Mouse (Mus musculus): ENCODE results near the gene Six3. TPM values are rescaled to one million over a fixed set of nuclear protein-coding genes. Genes with fewer than 3 reads are reported as not detected.

Six3 gene
- polyA plus RNA-seq, 1 experiment from 2014 or later = 6.6 TPM

GRCm38 (mm10) chr17:85620680-85621504 is 7.5 kb downstream of the Six3 start:
- Histone ChIP-seq H3K36me3 (no peaks in the 10 kb centered on the region), H3K4me1 (peaks cover 36% of the 10 kb centered on the region), H3K9ac (no peak overlapping the region), H3K27ac (replicated peaks) (peak overlapping the region; percentile 60; the same call in 1 of the 2 replicates), H3K9me3 (replicated peaks) (no peaks in the 10 kb centered on the region), H3K27me3 (peaks cover 94% of the 10 kb centered on the region), H3K4me3 (replicated peaks) (peak overlapping the region; percentile 44), H3K4me2 (replicated peaks) (peak overlapping the region; percentile 66)
- WGBS = under 1% methylated on average over 52 of the region's 54 CpGs
- 0 out of 2 replicates have a peak, but pooled peaks have one; percentile 45 for ATAC-seq (ENCODE audit: insufficient number of reproducible peaks, low FRiP score, low TSS enrichment, low read depth)

GRCm38 (mm10) chr17:85621505-85622310 is 8.3 kb downstream of the Six3 start:
- no peaks in the 10 kb centered on the region for H3K36me3 ChIP-seq
- H3K4me3 ChIP-seq (replicated peaks) = peak overlapping the region; percentile 44
- H3K9me3 ChIP-seq (replicated peaks) = no peaks in the 10 kb centered on the region
- under 1% methylated on average over 67 of the region's 67 CpGs for WGBS
- H3K4me2 ChIP-seq (replicated peaks) = peak overlapping the region; percentile 66
- peaks cover 94% of the 10 kb centered on the region for H3K27me3 ChIP-seq
- no peak for ATAC-seq (ENCODE audit: insufficient number of reproducible peaks, low FRiP score, low TSS enrichment, low read depth)
- no peak overlapping the region for H3K9ac ChIP-seq
- H3K4me1 ChIP-seq = peaks cover 36% of the 10 kb centered on the region
- no peak overlapping the region; the same call in 1 of the 2 replicates for H3K27ac ChIP-seq (replicated peaks)

GRCm38 (mm10) chr17:85622493-85623157 is 9.2 kb downstream of the Six3 start:
- Histone ChIP-seq H3K4me2 (replicated peaks) (no peak overlapping the region), H3K4me1 (peaks cover 33% of the 10 kb centered on the region), H3K9ac (no peak overlapping the region), H3K36me3 (no peaks in the 10 kb centered on the region), H3K4me3 (replicated peaks) (peak overlapping the region; percentile 44), H3K27me3 (peaks cover 94% of the 10 kb centered on the region), H3K27ac (replicated peaks) (no peak overlapping the region), H3K9me3 (replicated peaks) (no peaks in the 10 kb centered on the region)
- no peak for ATAC-seq (ENCODE audit: insufficient number of reproducible peaks, low FRiP score, low TSS enrichment, low read depth)
- 21% methylated on average over 12 of the region's 12 CpGs for WGBS

GRCm38 (mm10) chr17:85623161-85624050 is 10.0 kb downstream of the Six3 start:
- no peak overlapping the region for H3K9ac ChIP-seq
- WGBS = 3% methylated on average over 51 of the region's 52 CpGs
- H3K36me3 ChIP-seq = no peaks in the 10 kb centered on the region
- H3K4me1 ChIP-seq = peaks cover 27% of the 10 kb centered on the region
- H3K9me3 ChIP-seq (replicated peaks) = no peaks in the 10 kb centered on the region
- peaks cover 94% of the 10 kb centered on the region for H3K27me3 ChIP-seq
- H3K4me2 ChIP-seq (replicated peaks) = peak overlapping the region; percentile 13
- no peak for ATAC-seq (ENCODE audit: insufficient number of reproducible peaks, low FRiP score, low TSS enrichment, low read depth)
- no peak overlapping the region for H3K27ac ChIP-seq (replicated peaks)
- H3K4me3 ChIP-seq (replicated peaks) = peak overlapping the region; percentile 44

GRCm38 (mm10) chr17:85624051-85624420 is 10.6 kb downstream of the Six3 start:
- Histone ChIP-seq H3K4me1 (peaks cover 24% of the 10 kb centered on the region), H3K36me3 (no peaks in the 10 kb centered on the region), H3K4me3 (replicated peaks) (peak overlapping the region; percentile 44; the same call in 1 of the 2 replicates), H3K27me3 (peaks cover 94% of the 10 kb centered on the region), H3K27ac (replicated peaks) (no peak overlapping the region), H3K9ac (no peak overlapping the region), H3K4me2 (replicated peaks) (no peak overlapping the region), H3K9me3 (replicated peaks) (no peaks in the 10 kb centered on the region)
- no peak for ATAC-seq (ENCODE audit: insufficient number of reproducible peaks, low FRiP score, low TSS enrichment, low read depth)
- 6% methylated on average over 13 of the region's 13 CpGs for WGBS

GRCm38 (mm10) chr17:85624981-85625940 is 11.9 kb downstream of the Six3 start:
- 8% methylated on average over 26 of the region's 26 CpGs for WGBS
- no peak for ATAC-seq (ENCODE audit: insufficient number of reproducible peaks, low FRiP score, low TSS enrichment, low read depth)
- Histone ChIP-seq H3K4me2 (replicated peaks) (no peak overlapping the region), H3K9ac (no peak overlapping the region), H3K36me3 (no peaks in the 10 kb centered on the region), H3K27me3 (peaks cover 94% of the 10 kb centered on the region), H3K9me3 (replicated peaks) (no peaks in the 10 kb centered on the region), H3K27ac (replicated peaks) (no peak overlapping the region), H3K4me1 (peaks cover 24% of the 10 kb centered on the region), H3K4me3 (replicated peaks) (peak overlapping the region; percentile 11)

GRCm38 (mm10) chr17:85626091-85626860 is 12.9 kb downstream of the Six3 start:
- no peak for ATAC-seq (ENCODE audit: insufficient number of reproducible peaks, low FRiP score, low TSS enrichment, low read depth)
- H3K4me2 ChIP-seq (replicated peaks) = no peak overlapping the region
- 24% methylated on average over 14 of the region's 14 CpGs for WGBS

GRCm38 (mm10) chr17:85627751-85628150 is 14.3 kb downstream of the Six3 start:
- no peaks in the 10 kb centered on the region for H3K9me3 ChIP-seq (replicated peaks)
- peaks cover 93% of the 10 kb centered on the region for H3K27me3 ChIP-seq
- H3K27ac ChIP-seq (replicated peaks) = no peak overlapping the region
- no peak for ATAC-seq (ENCODE audit: insufficient number of reproducible peaks, low FRiP score, low TSS enrichment, low read depth)
- H3K9ac ChIP-seq = no peak overlapping the region
- H3K4me1 ChIP-seq = peaks cover 8% of the 10 kb centered on the region
- no peaks in the 10 kb centered on the region for H3K36me3 ChIP-seq
- 59% methylated on average over 5 of the region's 5 CpGs for WGBS
- no peak overlapping the region for H3K4me2 ChIP-seq (replicated peaks)
- no peak overlapping the region for H3K4me3 ChIP-seq (replicated peaks)

More at GRCm38 (mm10) chr17:85626091-85626860, 12.9 kb downstream of the Six3 start:
- Histone ChIP-seq H3K4me1 (peaks cover 17% of the 10 kb centered on the region), H3K27ac (replicated peaks) (no peak overlapping the region), H3K9me3 (replicated peaks) (no peaks in the 10 kb centered on the region), H3K27me3 (peaks cover 94% of the 10 kb centered on the region), H3K9ac (no peak overlapping the region), H3K4me3 (replicated peaks) (no peak overlapping the region), H3K36me3 (no peaks in the 10 kb centered on the region)

- no peak overlapping the region for H3K4me3 ChIP-seq (replicated peaks)
- ATAC-seq (ENCODE audit: insufficient number of reproducible peaks, low FRiP score, low TSS enrichment, low read depth) = 0 out of 2 replicates have a peak, but pooled peaks have one; percentile 6
- H3K9me3 ChIP-seq (replicated peaks) = no peaks in the 10 kb centered on the region
- H3K27ac ChIP-seq (replicated peaks) = no peak overlapping the region
- no peak overlapping the region for H3K9ac ChIP-seq
- peaks cover 89% of the 10 kb centered on the region for H3K27me3 ChIP-seq
- no peaks in the 10 kb centered on the region for H3K36me3 ChIP-seq
- no peak overlapping the region for H3K4me2 ChIP-seq (replicated peaks)
- 17% methylated on average over 8 of the region's 8 CpGs for WGBS
- H3K4me1 ChIP-seq = no peaks in the 10 kb centered on the region
Observed at GRCm38 (mm10) chr17:85628811-85629210, 15.4 kb downstream of the Six3 start.

Measured in embryonic facial prominence, embryonic 15.5 days (tissue).